Mouse (Mus musculus) 416B (cell line): ENCODE data around the gene Rab5a.
"Not testable (repeated sequence)": the region's sequence is repeated elsewhere in the genome, so short reads cannot be mapped to it uniquely, and the experiment has no call there.

Experiments used
- DNase-seq: peaks from one replicate; pipeline ENCODE4 v3.0.0; 2011; ENCODE audit warnings: low read depth

The Rab5a gene

DNA sequence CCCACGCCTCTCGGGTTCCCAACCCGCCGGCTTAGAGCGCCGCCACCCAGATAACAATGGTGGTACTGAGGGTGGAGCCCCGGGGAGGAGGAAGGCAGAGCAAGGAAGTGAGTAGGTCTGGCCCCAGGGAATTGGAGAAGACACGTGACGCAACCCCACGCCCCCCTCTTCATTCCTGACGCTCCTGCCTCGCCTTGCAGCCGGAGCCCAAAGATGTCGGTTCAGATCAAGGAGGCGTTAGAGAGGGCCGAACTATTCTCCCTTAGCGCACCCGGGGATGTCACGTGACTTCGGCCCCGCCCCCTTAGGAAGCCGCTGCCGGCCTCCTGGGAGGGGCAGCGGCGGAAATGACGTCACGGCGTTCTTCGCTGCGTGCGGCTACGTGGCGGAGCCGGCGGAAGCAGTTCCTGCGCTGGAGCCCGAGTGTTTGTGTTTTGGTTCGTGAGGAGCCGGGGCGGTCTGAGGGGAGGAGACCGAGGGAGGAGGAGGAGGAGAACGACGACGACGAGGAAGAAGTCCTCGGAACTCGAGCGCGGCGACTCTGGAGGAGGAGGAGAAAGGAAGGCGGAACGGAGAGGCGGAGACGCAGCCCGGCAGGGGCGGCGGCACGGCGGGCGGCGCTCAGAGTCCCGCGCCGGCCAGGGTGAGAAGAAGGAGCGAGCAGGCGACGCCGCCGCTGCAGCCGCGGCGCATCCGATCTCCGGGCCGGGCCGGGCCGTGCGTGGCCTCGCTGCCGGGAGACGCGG lies at the start of gene Rab5a:
Gene Rab5a, plus strand, starts transcription at position 377 of the 746 bp plus-strand sequence.
- DNase-seq: peak; percentile 99

DNA sequence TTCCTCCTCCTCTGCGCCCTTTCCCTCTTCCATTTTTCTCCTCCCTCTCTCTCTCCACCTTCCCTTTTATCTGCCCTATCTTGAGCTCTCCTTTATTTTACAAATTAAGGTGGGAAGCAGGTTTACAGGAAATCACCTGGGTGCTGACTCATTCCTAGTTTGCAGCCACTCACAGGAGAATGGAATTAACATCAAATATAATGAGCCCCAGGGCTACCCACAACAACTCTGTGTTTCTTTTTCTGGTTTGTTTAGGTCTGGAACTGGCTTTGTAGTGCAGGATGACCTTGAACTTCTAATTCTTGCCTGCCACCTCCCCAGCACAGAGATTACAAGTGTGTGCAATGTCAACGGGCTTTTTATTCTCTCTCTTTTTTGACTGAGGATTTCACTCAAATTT lies 22.9 kb upstream of the Rab5a start:
- DNase-seq: no peak

DNA sequence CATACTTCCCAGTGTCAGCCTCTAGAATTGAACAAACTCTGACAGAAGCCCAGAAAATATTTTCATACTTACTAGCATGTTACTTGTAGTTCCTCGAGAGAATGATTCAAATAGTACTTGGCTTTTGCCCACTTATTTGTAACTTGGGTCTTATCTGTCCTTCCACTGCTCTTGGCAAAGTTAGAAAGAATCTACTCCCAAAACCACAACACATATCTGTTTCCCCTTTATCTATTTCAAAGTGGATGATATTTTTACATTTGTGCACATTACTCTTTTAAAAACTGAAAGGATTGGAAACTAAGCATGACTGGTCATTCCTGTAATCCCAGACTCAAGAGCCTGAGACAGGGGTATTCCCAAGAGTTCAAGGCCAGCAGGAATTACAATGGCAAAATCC lies 22.3 kb upstream of the Rab5a start:
- DNase-seq: no peak

DNA sequence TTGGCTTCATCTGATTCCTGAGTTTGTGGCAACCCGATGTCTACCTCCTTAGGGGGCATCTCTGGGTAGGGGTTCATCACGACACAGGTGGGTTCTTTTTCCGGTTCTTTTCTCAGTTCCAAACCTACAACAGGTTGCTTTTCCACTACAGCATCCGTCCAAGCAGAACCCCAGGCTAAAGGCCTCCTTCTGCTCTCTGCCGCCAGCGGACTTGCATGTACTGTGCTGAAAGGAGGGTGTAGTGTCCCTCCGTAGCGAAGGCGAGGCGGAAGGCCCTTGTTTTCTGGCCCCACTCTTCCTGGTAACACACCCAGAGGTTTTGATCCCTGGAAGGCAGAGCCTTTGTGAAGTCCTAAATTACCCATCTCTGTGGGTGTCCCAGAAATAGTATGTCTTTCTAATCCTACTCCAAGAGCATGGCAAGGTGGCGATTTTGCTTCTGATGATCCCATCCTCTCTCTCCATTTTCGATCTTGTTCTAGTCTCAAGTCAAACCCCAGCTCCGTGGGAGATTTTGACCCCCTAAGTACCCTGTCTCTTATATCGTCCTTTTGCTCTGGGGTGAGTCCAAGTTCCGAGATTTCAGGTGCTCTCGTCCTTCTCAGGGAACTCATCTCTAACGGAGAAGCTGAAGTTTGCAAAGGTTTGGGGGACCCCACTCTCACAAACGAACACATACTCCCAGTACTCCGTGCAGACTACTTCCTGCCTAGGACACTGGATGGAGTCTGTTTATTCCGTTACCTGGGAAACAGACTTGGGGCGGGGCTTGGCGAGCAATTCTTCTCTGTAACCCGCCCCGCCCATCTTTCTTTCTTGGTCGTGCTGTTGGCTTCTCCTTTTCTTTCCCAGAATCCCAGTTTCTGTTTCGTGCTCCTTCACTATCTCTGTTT lies 16.2 kb upstream of the Rab5a start, which contains the start of gene Efhb:
Gene Efhb, minus strand, starts transcription at position 719 of the 893 bp plus-strand sequence.
- peak; percentile 32 for DNase-seq

DNA sequence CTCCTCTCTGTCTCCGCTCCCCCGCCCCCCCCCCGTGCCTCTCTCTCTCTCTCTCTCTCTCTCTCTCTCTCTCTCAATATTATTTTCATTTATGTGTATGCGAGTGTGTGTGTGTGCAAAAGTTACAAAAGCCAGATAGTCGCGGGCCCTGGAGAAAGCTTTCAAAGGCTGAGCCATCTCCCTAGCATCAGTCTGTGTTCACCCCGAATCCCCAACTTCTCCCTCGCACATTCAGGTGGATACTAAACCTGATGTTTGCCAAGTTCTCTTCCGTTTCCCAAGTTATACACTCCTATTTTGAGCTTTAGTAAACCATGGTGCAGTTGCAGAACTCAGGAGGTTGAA lies 15.6 kb upstream of the Rab5a start:
- no peak for DNase-seq

DNA sequence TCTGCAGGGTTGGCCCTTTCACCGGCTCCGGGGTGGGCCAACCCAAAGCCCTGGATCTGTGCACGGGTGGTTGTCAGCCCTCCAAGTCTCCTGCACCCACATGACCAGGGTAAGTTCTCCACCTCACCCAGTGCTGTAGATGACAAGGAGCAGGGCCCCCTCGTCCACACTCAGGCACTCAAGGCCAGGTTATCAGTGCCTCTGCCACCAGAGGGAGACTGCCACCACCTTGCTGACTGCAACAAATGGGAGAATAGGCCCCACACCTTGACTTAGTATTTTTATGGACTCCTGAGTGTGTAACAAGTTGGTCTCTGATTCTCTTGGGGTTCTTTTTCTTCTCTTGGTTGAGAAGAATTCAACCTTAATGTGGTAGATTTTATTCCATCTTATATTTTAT lies 13.5 kb upstream of the Rab5a start:
- DNase-seq: peak; percentile 49

DNA sequence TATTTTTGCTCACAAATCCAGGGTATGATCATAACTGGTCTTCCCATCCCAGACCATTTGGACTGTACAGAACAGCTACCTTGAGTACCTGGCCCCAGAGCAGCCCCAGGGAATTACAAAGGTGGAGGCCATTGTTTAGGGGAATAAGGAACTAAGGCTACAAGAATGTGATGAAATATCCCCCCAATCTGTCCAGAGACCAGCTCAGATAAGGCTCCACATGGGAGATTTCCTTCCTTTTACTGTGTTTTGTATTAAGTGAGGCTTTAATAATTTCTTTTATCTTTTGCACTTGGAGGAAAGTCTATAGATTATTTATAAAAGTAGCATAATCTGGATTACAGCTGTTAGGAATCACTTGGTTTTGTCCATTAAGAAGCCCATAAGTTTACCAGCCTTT lies 10.3 kb upstream of the Rab5a start:
- peak; percentile 38 for DNase-seq

DNA sequence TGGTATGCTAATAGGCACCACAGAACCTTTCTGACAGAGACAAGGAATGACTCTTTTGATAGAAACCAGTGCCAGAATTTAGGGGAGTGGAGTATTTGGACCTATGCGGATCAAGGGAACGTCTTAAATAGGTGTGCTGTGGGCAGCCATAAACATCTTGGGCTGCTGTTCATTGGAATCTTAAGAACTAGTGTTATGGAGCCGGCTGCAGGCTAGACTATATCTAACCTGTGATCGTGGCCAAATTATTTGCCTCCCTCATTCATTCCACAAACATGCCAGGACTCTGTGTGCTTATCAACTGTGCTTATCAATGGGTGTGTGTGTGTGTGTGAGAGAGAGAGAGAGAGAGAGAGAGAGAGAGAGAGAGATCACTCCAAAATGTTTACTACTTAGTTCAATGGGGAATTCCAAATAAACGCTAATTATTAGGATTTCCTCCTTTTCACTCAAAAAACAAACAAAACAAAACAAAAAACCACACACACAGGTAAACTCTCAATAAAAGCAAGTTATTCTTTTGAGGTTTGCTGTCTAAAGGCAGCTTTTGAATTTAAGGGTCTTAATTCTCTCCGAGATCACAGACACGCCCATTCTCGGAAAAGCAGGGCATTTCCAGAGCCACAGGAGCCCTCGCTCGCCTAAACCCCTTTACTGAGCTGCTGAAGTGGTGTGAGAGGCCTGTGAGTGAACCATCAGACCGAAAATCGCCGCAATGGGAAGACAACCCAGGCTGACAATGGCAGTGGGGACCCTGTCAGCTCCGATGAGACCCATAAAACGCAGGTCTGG lies 772 bp upstream of the Rab5a start:
- no peak for DNase-seq

DNA sequence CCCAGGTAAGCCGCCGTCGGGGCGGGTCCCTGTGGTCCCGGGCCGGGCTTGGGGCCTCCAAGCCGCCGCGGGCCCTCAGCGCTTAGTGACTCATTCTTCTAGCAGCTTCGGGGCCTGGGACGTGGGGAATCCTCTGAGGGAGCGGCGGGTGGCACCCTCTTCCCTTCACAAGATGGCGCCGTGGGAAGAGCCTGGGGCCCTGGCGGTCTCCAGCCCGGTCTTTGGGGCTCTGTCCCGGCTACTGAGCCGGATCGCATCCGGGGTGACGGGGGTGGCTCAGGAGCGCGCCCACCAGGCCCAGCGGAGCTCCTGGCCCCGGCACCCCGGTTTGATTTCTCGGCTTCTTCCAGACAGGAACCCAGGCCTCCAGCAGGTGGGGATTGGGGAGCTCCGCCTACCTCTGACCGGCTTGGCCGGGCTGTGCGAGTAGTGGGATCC lies 589 bp downstream of the Rab5a start:
- peak; percentile 58 for DNase-seq

DNA sequence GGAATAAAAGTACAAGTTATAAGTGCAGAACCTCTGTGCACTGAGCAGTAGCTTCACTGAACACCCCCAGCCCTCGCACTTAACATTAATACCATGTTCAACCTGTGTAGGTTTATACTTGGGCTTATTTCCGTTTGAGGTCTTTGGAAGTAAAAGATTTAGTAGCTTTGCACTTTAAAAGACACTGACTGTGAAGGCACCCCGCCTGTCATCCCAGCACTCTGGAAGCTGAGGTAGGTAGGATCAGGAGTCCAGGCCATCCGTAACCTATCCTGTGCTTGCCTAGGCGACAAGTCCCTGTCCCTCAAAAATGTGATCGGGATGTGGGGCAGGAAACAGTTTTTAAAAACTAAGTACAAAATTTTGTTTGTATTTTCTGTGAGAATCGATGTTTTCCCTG lies 1.4 kb downstream of the Rab5a start:
- no peak for DNase-seq

DNA sequence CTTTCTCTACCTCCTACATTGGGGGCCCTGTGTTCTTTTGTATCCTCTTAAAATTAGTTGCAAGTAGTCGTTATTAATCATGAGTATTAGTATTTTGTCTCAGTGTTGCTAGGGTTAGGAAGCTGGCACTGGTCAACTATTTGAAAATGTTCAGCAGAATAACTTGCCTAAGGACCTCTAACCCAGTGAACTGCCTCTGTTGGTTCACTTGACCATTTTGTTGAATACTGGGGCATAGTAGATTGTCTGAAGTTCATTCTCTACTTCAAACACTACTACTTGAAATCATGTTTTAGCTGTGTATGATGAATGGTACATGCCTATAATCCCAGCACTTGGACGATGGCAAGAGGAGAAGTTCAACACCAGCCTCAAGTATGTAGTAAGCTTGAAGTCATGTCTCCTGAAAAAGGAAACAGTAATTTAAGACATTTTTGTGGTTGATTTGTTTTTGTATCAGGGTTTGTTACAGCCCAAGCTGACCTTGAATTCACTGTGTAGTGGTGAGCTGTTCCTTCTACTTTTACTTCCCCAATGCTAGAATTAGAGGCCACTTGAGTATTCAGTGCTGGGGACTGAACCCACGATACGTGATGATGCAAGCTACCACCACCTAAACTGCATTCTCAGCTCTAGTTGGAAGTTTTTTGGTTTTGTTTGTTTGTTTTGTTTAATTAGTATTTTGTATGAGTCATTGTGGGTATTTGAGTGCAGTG lies 9.4 kb downstream of the Rab5a start:
- peak; percentile 94 for DNase-seq

DNA sequence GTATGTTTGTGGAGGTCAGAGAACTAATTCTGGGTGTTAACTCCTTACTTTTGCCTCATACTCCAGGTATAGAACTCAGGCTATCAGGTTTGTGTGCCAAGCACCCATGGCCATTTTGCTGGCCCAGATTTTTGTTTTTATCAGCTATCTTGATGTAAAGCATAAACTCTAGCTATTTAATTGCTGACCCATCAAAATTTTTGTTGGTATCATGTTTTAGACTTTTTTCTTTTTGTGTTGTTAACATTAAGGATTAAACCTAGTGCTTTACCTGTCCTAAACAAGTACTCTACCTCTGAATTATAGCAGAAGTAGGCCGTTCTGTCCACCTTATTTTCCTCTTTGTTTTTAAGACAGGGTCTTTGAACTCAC lies 10.0 kb downstream of the Rab5a start:
- no peak for DNase-seq

DNA sequence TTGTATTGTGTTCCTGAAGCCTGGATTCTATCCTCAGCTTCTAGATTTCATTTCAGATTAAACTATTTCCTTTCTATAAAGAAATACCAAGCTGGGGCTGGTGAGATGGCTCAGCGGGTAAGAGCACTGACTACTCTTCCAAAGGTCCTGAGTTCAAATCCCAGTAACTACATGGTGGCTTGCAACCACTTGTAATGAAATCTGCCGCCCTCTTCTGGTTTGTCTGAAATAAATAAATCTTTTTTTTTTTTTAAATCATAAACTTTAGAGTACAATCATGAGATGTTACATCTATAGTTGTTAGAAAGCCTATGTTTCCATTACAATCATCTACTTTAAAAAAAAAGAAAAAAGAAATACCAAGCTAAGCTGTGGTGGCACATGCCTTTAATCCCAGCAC lies 23.9 kb downstream of the Rab5a start:
- DNase-seq: no peak

DNA sequence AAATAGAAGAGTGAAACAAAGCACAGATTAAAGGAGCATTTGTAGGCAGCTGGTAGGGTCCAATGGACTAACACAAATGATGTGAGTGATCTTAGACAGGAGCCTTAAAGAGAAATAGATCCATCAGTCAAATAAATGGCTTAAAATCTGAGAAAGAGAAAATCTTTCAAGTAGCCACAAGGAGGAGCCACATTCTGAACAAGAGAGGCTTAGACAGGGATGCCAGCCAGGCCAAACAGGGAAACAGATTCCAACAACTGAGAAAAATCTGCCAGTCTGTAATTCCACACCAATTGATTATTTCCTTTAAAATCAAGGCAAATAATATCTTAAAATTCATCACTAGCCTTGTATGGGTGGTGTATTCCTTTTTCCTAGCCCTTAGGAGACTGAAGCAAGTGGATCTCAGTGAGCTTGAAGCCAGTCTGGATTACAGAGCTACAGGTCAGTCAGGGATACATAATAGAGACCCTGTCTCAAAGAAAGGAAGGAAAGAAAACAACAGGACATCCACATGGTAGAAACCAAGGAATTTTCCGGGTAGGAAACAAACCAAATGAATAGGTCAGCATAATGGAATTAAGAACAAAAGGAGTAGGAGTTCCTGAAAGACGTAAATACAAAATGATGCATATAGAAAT lies 33.4 kb downstream of the Rab5a start:
- peak; percentile 46 for DNase-seq

DNA sequence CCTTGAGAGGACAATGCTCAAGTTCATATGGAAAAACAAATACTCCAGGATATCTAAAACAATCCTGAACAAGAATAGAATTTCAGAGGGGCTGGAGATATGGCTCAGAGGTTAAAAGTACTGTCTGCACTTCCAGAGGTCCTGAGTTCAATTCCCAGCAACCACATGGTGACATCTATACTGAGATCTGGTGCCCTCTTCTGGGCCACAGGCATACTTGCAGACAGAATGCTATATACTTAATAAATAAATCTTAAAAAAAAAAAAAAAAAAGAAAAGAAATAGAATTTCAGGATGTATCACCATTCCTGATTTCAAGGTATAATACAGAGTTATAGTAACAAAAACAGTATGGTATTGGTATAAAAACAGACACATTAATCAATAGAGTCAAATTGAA lies 40.3 kb downstream of the Rab5a start:
- DNase-seq: peak; percentile 36

DNA sequence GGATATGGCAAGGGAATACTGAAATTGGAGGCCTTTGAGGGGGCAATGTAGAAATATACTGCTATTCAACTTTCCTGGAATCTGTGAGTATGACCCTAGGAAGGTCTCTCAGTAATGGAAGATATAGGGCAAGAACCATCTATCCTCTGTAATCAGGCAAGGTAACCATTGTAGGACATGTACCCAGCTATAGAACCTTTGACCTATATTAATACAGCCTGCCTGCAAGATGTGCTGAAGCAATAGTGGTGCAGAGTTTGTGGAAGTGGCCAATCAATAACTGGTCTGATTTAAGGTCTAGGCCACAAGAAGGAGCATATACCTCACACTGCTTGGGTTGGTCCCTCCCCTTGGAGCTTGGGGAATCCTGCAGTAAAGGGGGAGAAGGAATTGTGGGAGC lies 41.5 kb downstream of the Rab5a start:
- no peak for DNase-seq

DNA sequence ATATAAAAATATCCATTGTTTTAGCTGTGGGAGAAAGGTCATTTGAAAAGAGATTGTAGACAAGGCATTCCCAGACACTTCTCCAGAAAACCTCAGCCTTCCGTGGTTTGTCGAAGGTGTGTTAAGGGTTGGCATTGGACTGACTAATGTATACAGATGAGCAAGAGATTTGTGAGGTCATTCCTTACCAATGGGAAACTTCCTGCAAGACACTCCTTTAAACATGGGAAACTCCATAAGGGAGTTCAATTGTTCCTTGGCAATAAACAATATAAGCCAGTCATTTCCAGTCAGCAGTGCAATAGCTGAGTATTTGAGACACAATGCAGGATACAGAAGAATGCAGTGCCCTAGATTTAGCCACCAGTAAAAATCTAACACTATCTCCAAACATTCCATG lies 49.0 kb downstream of the Rab5a start:
- DNase-seq: no peak

DNA sequence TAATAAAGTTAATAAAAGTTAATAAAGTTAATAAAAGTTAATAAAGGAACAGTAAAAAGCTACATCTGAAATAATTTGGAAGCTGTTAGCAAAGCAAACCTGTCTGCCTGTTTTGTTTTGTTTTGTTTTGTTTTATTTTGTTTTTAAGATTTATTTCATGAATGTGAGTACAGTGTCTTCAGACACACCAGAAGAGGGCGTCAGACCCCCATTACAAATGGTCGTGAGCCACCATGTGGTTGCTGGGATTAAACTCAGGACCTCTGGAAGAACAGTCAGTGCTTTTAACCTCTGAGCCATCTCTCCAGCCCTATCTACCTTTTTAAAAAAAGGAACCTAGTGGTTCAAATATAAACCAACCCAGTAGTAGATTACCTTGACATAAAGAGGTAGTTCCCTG lies 52.1 kb downstream of the Rab5a start:
- DNase-seq: peak; percentile 57

DNA sequence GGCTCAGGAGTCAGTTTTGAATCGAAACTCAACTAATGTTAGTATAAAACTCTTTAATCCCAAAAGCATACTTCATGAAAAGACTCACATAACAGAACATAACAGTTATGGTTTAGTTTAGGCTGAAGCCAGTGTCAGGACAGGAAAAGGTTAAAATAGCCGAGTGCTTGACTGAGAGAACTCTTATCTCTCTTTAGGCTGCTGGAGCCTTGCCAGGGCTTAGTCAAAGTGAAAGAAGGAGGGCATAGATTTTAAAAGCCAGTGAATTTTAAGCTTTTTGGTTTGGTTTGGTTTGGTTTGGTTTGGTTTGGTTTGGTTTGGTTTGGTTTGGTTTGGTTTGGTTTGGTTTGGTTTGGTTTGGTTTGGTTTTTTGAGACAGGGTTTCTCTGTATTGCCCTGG lies 53.4 kb downstream of the Rab5a start:
- peak; percentile 78 for DNase-seq

DNA sequence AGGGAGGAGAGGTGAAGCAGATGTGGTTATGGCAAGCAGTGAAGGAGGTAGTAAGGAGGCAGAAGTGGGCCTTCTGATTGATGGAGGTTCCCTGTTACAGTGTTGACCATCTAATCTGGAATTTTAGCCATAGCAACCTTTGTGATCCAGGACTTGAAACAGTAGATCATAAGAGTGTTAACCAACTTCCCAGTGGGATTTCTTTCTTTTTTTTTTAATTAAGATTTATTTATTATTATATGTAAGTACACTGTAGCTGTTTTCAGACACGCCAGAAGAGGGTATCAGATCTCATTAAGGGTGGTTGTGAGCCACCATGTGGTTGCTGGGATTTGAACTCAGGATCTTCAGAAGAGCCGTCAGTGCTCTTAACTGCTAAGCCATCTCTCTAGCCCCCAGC lies 60.3 kb downstream of the Rab5a start, which contains the start of gene Pp2d1:
Gene Pp2d1, minus strand, starts transcription at position 101 of the 400 bp plus-strand sequence.
- DNase-seq: not testable (repeated sequence)

DNA sequence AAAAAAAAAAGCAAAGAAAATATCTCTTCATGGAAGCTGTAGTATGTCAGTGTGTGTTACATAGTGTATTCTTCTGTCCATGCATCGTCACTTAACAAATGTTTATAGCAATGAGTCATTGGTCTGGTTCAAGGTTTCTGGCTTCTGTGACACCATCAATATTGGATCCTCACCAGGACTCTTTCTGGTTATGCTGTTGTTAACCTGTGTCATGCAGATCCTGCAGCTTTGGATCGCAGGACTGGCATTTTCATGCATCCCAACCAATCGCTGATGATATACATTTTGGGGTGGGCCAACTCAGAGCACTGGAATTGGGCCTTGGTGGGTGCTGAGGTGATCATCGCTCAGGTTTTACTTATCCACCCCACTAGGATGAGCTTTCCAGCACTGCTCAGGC lies 63.5 kb downstream of the Rab5a start:
- DNase-seq: no peak
